Mouse (Mus musculus) ES-E14 (cell line): ENCODE measurements around the gene Cttn.

Experiments
- CHD2 ChIP-seq: IDR thresholded peaks from 2 replicates; pipeline ENCODE4 v1.6.1; 2014; ENCODE audit warnings: mild to moderate bottlenecking, low read depth, low read length, inconsistent platforms
- ZC3H11A ChIP-seq: IDR thresholded peaks from 2 replicates; pipeline ENCODE4 v1.6.1; 2012; ENCODE audit warnings: low read depth, mild to moderate bottlenecking, inconsistent platforms, low read length, borderline replicate concordance
- ZNF384 ChIP-seq: IDR thresholded peaks from 2 replicates; pipeline ENCODE4 v1.6.1; 2012; ENCODE audit warnings: low read depth, low read length, inconsistent platforms

DNA sequence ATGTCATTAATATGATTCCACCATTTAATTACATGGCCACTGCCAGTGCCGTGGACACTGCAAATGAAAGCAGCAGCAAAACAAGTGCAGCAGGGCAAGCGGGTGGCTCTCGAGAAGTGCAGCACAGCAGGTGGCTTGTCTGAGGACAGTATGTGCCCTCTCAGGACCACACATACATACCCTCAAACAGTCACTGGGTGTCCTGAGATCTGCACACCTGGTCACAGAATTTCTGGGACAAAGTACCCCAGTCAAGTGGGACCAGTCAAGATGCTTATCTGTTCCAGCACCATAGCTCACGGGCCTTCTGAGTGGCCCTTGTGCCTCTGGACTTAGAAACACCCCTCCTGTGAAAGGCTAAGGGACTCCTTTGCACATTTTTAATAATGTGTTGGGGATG, 33.1 kb upstream of the Cttn start:
- TF ChIP-seq CHD2 (no peak), ZC3H11A (no peak), ZNF384 (no peak)
